Mouse (Mus musculus) liver, embryonic 16.5 days (tissue): ENCODE results near the gene Med25. TPM values are rescaled to one million over a fixed set of nuclear protein-coding genes. Genes with fewer than 3 reads are reported as not detected.

ENCODE experiments used
- ATAC-seq: fragments of 200-750 bp; cut with Nextera tagmentation; 2 replicates; pipeline ENCODE4 v1.8.0; 2017; ENCODE audit warnings: low read depth, mild to moderate bottlenecking, moderate number of reproducible peaks, moderate library complexity
- H3K27ac ChIP-seq: fragments of 300-500 bp; sonication (generic); 2 replicates; pipeline ENCODE4 v1.5.1; 2014; ENCODE audit warnings: mild to moderate bottlenecking, low read length
- H3K27me3 ChIP-seq: fragments of 300-500 bp; sonication (generic); 2 replicates; pipeline ENCODE4 v1.6.1; 2014; ENCODE audit warnings: low read depth, low read length, mixed read lengths; ENCODE audit not compliant: control insufficient read depth, insufficient read depth
- H3K36me3 ChIP-seq: fragments of 300-500 bp; sonication (generic); 2 replicates; pipeline ENCODE4 v1.6.1; 2014; ENCODE audit warnings: mild to moderate bottlenecking; ENCODE audit not compliant: control insufficient read depth, insufficient read depth
- H3K4me1 ChIP-seq: fragments of 300-500 bp; sonication (generic); 2 replicates; pipeline ENCODE4 v1.6.1; 2014; ENCODE audit warnings: low read depth, low read length, mixed read lengths; ENCODE audit not compliant: control insufficient read depth
- H3K4me2 ChIP-seq: fragments of 300-500 bp; sonication (generic); 2 replicates; pipeline ENCODE4 v1.6.1; 2014; ENCODE audit warnings: low read depth, low read length, mixed read lengths
- H3K4me3 ChIP-seq: fragments of 300-500 bp; sonication (generic); 2 replicates; pipeline ENCODE4 v1.5.1; 2014; ENCODE audit warnings: low read depth, mild to moderate bottlenecking, low read length
- H3K9ac ChIP-seq: fragments of 300-500 bp; sonication (generic); 2 replicates; pipeline ENCODE4 v1.6.1; 2014; ENCODE audit warnings: low read depth, low read length
- H3K9me3 ChIP-seq: fragments of 300-500 bp; sonication (generic); replicated peaks from 2 replicates; pipeline ENCODE4 v1.6.1; 2016; ENCODE audit warnings: low read length; ENCODE audit not compliant: control insufficient read depth
- WGBS: fragments of 180-500 bp; shearing (Covaris S2); extraction: QIAGEN DNeasy Blood & Tissue Kit; methylation state at CpG from one replicate; pipeline ENCODE4 v1.1.7; 2014; ENCODE audit not compliant: insufficient replicate concordance; 5-methylcytosine and 5-hydroxymethylcytosine counted together
- polyA plus RNA-seq: library from polyadenylated mRNA; unstranded; fragments of >200 nt; fragmentation: Nextera tagmentation; extraction: Ambion mirVana; gene quantifications from 2 replicates; pipeline ENCODE4 v1.2.1, GENCODE M21; 2015

Med25 gene
- polyA plus RNA-seq, 1 experiment from 2014 or later: 53.0 TPM

- WGBS: 15% methylated on average over 11 of the region's 11 CpGs
- no peaks in the 10 kb centered on the region for H3K9me3 ChIP-seq
- H3K9ac ChIP-seq: no peak overlapping the region
- no peak for ATAC-seq
- H3K4me2 ChIP-seq: peak overlapping the region; percentile 42
- H3K4me3 ChIP-seq: peak overlapping the region; percentile 23
- H3K4me1 ChIP-seq: peaks cover 15% of the 10 kb centered on the region
- H3K27me3 ChIP-seq: peaks cover 17% of the 10 kb centered on the region
- H3K27ac ChIP-seq: no peak overlapping the region
- peaks cover 13% of the 10 kb centered on the region for H3K36me3 ChIP-seq
Measured at GRCm38 (mm10) chr7:44839171-44839490, 53.4 kb downstream of the Med25 start.

GRCm38 (mm10) chr7:44838073-44838472, 54.4 kb downstream of the Med25 start:
- Histone ChIP-seq H3K9me3 (no peaks in the 10 kb centered on the region), H3K27ac (no peak overlapping the region), H3K9ac (no peak overlapping the region), H3K27me3 (peaks cover 17% of the 10 kb centered on the region), H3K36me3 (peaks cover 12% of the 10 kb centered on the region), H3K4me3 (no peak overlapping the region), H3K4me2 (no peak overlapping the region), H3K4me1 (peaks cover 15% of the 10 kb centered on the region)
- 72% methylated on average over 6 of the region's 6 CpGs for WGBS
- no peak for ATAC-seq

DNA sequence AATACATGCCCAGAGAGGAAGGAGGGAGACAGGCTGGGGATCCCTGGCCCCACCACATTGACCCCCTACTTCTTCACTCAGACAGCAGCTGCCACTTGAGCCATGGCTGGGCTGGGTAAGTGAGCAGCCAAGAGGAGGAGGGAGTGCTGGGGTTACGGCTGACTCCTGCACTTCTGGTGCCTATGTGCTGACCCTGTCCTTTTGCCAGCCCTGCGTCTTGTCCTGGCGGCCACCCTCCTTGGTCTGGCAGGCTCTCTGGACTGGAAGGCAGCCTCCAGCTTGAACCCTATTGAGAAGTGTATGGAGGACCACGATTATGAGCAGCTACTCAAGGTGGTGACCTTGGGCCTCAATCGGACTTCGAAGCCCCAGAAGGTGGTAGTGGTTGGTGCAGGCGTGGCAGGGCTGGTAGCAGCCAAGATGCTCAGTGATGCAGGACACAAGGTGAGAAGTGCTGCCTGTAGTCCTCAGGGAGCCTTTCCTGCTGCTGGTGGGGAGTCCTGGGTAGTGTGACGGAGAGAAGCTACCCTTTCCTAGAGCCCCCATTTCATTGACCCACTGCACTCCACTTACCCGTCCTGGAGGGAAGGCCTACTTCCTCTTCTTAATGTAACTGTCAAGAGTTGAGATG, 56.0 kb downstream of the Med25 start:
- ATAC-seq: no peak
- H3K9me3 ChIP-seq: no peaks in the 10 kb centered on the region
- H3K4me2 ChIP-seq: no peak overlapping the region
- H3K27me3 ChIP-seq: peaks cover 17% of the 10 kb centered on the region
- peaks cover 15% of the 10 kb centered on the region for H3K4me1 ChIP-seq
- no peak overlapping the region for H3K9ac ChIP-seq
- 71% methylated on average over 9 of the region's 9 CpGs for WGBS
- H3K36me3 ChIP-seq: peaks cover 6% of the 10 kb centered on the region
- no peak overlapping the region for H3K27ac ChIP-seq
- H3K4me3 ChIP-seq: no peak overlapping the region

GRCm38 (mm10) chr7:44836016-44836404, 56.5 kb downstream of the Med25 start:
- 37% methylated on average over 3 of the region's 3 CpGs for WGBS
- Histone ChIP-seq H3K4me1 (peaks cover 15% of the 10 kb centered on the region), H3K4me3 (no peak overlapping the region), H3K9me3 (no peaks in the 10 kb centered on the region), H3K9ac (no peak overlapping the region), H3K36me3 (peaks cover 10% of the 10 kb centered on the region), H3K4me2 (no peak overlapping the region), H3K27me3 (peaks cover 17% of the 10 kb centered on the region), H3K27ac (no peak overlapping the region)
- no peak for ATAC-seq

GRCm38 (mm10) chr7:44835373-44836015, 57.0 kb downstream of the Med25 start:
- Histone ChIP-seq H3K27me3 (peaks cover 15% of the 10 kb centered on the region), H3K9me3 (no peaks in the 10 kb centered on the region), H3K36me3 (peaks cover 15% of the 10 kb centered on the region), H3K4me2 (no peak overlapping the region), H3K27ac (no peak overlapping the region), H3K4me1 (peaks cover 15% of the 10 kb centered on the region), H3K4me3 (no peak overlapping the region), H3K9ac (no peak overlapping the region)
- WGBS: 77% methylated on average over 1 of the region's 1 CpGs
- ATAC-seq: no peak

GRCm38 (mm10) chr7:44832763-44833162, 59.7 kb downstream of the Med25 start:
- Histone ChIP-seq H3K4me1 (peaks cover 2% of the 10 kb centered on the region; the same call in 1 of the 2 replicates), H3K4me3 (no peak overlapping the region), H3K9ac (no peak overlapping the region), H3K27me3 (no peaks in the 10 kb centered on the region), H3K36me3 (peaks cover 35% of the 10 kb centered on the region), H3K27ac (no peak overlapping the region), H3K4me2 (no peak overlapping the region), H3K9me3 (no peaks in the 10 kb centered on the region)
- 76% methylated on average over 4 of the region's 4 CpGs for WGBS
- ATAC-seq: no peak

DNA sequence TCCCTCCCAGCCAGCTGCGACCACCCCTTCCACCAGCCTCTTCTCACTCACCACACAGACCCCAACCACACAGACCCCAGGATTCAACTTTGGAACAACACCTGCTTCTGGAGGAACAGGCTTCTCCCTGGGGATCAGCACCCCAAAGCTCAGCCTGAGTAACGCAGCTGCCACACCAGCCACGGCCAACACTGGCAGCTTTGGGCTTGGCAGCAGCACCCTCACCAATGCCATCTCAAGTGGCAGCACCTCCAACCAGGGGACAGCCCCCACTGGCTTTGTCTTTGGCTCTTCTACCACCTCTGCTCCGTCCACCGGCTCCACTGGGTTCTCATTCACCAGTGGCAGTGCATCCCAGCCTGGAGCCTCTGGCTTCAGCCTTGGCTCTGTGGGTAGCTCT, 63.8 kb downstream of the Med25 start:
- Histone ChIP-seq H3K27me3 (no peaks in the 10 kb centered on the region), H3K9ac (no peak overlapping the region), H3K27ac (no peak overlapping the region), H3K4me3 (no peak overlapping the region), H3K4me1 (peaks cover 11% of the 10 kb centered on the region), H3K36me3 (peaks cover 38% of the 10 kb centered on the region), H3K4me2 (no peak overlapping the region), H3K9me3 (no peaks in the 10 kb centered on the region)
- WGBS: 88% methylated on average over 5 of the region's 5 CpGs
- ATAC-seq: no peak

GRCm38 (mm10) chr7:44826771-44827170, 65.7 kb downstream of the Med25 start:
- 75% methylated on average over 3 of the region's 3 CpGs for WGBS
- H3K36me3 ChIP-seq: peaks cover 35% of the 10 kb centered on the region
- H3K9me3 ChIP-seq: no peaks in the 10 kb centered on the region
- peaks cover 26% of the 10 kb centered on the region for H3K4me1 ChIP-seq
- no peak overlapping the region for H3K4me2 ChIP-seq
- no peak overlapping the region for H3K4me3 ChIP-seq
- no peak for ATAC-seq
- no peak overlapping the region for H3K9ac ChIP-seq
- no peaks in the 10 kb centered on the region for H3K27me3 ChIP-seq
- no peak overlapping the region for H3K27ac ChIP-seq
